In the genomic region with DNA sequence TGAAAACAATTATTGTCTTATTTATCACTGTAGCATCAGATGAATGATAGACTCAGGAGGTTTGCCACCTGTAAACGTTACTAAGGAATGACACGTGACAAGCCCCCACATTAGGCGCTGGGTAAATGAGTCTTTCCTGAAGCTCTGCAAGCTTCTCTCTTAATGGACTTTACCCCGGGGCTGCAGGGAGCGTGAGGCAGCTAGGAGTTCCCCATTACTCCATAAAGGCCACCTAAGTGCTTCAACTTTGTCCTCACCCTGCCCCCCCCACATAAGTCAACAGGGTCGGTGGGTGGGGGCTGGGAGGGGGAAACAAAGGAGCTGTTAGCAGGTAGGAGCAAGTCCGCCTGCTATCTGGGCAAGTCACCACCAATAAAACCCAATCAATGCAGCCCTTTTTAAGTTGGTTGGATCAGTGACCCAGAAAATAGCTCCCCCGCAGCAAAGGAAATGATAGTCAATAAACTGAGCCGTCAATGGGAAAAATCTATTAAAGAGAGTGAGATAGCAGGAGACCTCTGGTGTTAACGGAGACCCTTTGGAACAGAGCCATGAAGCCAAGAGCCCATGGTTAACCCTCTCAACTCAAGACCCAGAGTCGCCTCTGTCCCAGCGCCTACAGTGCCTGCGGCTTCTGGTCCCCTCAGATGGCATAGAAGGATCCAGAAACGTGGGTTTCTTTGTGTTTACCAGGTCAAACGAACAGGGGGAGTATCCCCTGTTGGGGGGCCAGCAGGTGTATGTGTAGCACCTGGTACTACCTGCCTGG, we compare ENCODE assay signal across 20 mouse cellular contexts. TPM values are rescaled to one million over a fixed set of nuclear protein-coding genes. Genes with fewer than 3 reads are reported as not detected.
A peak's percentile ranks its signal among the peaks of the same experiment; 100 is the strongest.
DNase-seq lines count a peak whose midpoint lies in the region; ATAC-seq and TF ChIP-seq lines count a peak whose summit lies in the region.
"Had no signal": no experiment of that assay in that cellular context is flagged by ENCODE, and none has a peak within 500 bp of the region (broad histone marks: within the 10 kb centered on the region; RNA-seq: fewer than 3 reads in every experiment).

No protein-coding gene starts in this region.

- 0 out of 2 replicates have a peak, but pooled peaks cover 2% of the 10 kb centered on the region for H3K9me3 ChIP-seq in intestine, embryonic 16.5 days (ENCODE audit: control insufficient read depth, low read length)
- H3K9me3 ChIP-seq in stomach, embryonic 14.5 days (ENCODE audit: control insufficient read depth, low read depth, low read length) = no peaks in the 10 kb centered on the region
- no peaks in the 10 kb centered on the region for H3K9me3 ChIP-seq in hindbrain, postnatal 0 days (ENCODE audit: low read length)
- H3K9me3 ChIP-seq: embryonic facial prominence, embryonic 10.5 days; hindbrain, embryonic 10.5 days had no signal

- H3K36me3 ChIP-seq in intestine, embryonic 16.5 days (ENCODE audit: control insufficient read depth, insufficient read depth, low read length) = no peaks in the 10 kb centered on the region
- no peaks in the 10 kb centered on the region for H3K36me3 ChIP-seq in stomach, embryonic 14.5 days (ENCODE audit: control insufficient read depth, insufficient read depth, low read length)
- no peaks in the 10 kb centered on the region for H3K36me3 ChIP-seq in hindbrain, postnatal 0 days (ENCODE audit: insufficient read depth, low read length)
- H3K36me3 ChIP-seq: embryonic facial prominence, embryonic 10.5 days; heart, embryonic 12.5 days; hindbrain, embryonic 10.5 days had no signal

- no peak overlapping the region for H3K9ac ChIP-seq in intestine, embryonic 16.5 days (ENCODE audit: low read depth, low read length)
- no peak overlapping the region for H3K9ac ChIP-seq in stomach, embryonic 14.5 days (replicated peaks; ENCODE audit: low read depth, low read length)
- no peak overlapping the region for H3K9ac ChIP-seq in hindbrain, postnatal 0 days (replicated peaks; ENCODE audit: low read length)
- H3K9ac ChIP-seq: forebrain, embryonic 13.5 days; forebrain, postnatal 0 days; heart, embryonic 12.5 days had no signal

- ATAC-seq in intestine, embryonic 16.5 days = peak; percentile 86
- ATAC-seq in stomach, embryonic 14.5 days (ENCODE audit: insufficient number of reproducible peaks, insufficient read depth, low FRiP score, low read depth) = peak; percentile 68
- ATAC-seq in hindbrain, postnatal 0 days = no peak
- ATAC-seq: forebrain, embryonic 13.5 days; forebrain, postnatal 0 days had no signal

- H3K4me2 ChIP-seq in intestine, embryonic 16.5 days (ENCODE audit: low read depth, low read length) = 0 out of 2 replicates have a peak overlapping the region, but pooled peaks have one; percentile 19
- H3K4me2 ChIP-seq in stomach, embryonic 14.5 days (replicated peaks; ENCODE audit: low read depth, low read length) = no peak overlapping the region
- no peak overlapping the region for H3K4me2 ChIP-seq in hindbrain, postnatal 0 days (ENCODE audit: low read depth, low read length)
- H3K4me2 ChIP-seq: forebrain, embryonic 13.5 days; heart, embryonic 12.5 days had no signal

- H3K27me3 ChIP-seq in intestine, embryonic 16.5 days (replicated peaks; ENCODE audit: control insufficient read depth, insufficient read depth, low read length) = 0 out of 2 replicates have a peak, but pooled peaks cover 2% of the 10 kb centered on the region
- H3K27me3 ChIP-seq in stomach, embryonic 14.5 days (ENCODE audit: control insufficient read depth, insufficient read depth, low read length) = no peaks in the 10 kb centered on the region
- no peaks in the 10 kb centered on the region; the same call in 1 of the 2 replicates for H3K27me3 ChIP-seq in hindbrain, postnatal 0 days (ENCODE audit: insufficient read depth, low read length)

- no peak overlapping the region for H3K4me3 ChIP-seq in intestine, embryonic 16.5 days (ENCODE audit: low read length)
- no peak overlapping the region for H3K4me3 ChIP-seq in stomach, embryonic 14.5 days (ENCODE audit: low read depth, low read length)
- no peak overlapping the region for H3K4me3 ChIP-seq in hindbrain, postnatal 0 days (ENCODE audit: low read length)
- H3K4me3 ChIP-seq: embryonic facial prominence, embryonic 10.5 days; forebrain, embryonic 13.5 days; heart, embryonic 12.5 days; hindbrain, embryonic 10.5 days had no signal

- TF ChIP-seq CTCF in hindbrain, postnatal 0 days (IDR thresholded peaks at IDR 0.05; ENCODE audit: low read depth) = no peak

- DNase-seq in kidney, postnatal 4 days = peak; percentile 12 to 38
- no peak for DNase-seq in kidney, postnatal 36 days
- DNase-seq in yolk sac, embryonic 10.5 days (ENCODE audit: low spot score) = peak; percentile 80
- no peak for DNase-seq in layer of hippocampus, postnatal 25 days (ENCODE audit: extremely low spot score in 1 of 2, low spot score in 1 of 2)
- DNase-seq in thymus, postnatal 4 days = no peak
- DNase-seq in hindbrain, postnatal 0 days (ENCODE audit: low spot score) = no peak
- DNase-seq: adrenal gland, adult 2 months; adrenal gland, postnatal 36 days; cerebellum, adult 11-12 months; cerebellum, adult 9-10 months; cerebellum, postnatal 25 days; forebrain, postnatal 0 days; gastrocnemius, postnatal 25 days had no signal

- WGBS in intestine, embryonic 16.5 days = 27% methylated on average over 15 of the region's 15 CpGs
- 29% methylated on average over 15 of the region's 15 CpGs for WGBS in stomach, embryonic 14.5 days
- WGBS in hindbrain, postnatal 0 days = 33% methylated on average over 15 of the region's 15 CpGs

- no peaks in the 10 kb centered on the region for H3K4me1 ChIP-seq in intestine, embryonic 16.5 days (ENCODE audit: control insufficient read depth, insufficient read depth, low read length)
- peaks cover 5% of the 10 kb centered on the region; the same call in 1 of the 2 replicates for H3K4me1 ChIP-seq in stomach, embryonic 14.5 days (ENCODE audit: control insufficient read depth, insufficient read depth, low read length)
- H3K4me1 ChIP-seq in hindbrain, postnatal 0 days (ENCODE audit: insufficient read depth, low read length) = no peaks in the 10 kb centered on the region

- H3K27ac ChIP-seq in intestine, embryonic 16.5 days (ENCODE audit: low read length) = peak overlapping the region; percentile 37; the same call in 1 of the 2 replicates
- H3K27ac ChIP-seq in stomach, embryonic 14.5 days (ENCODE audit: low read length) = peak overlapping the region; percentile 33; the same call in 1 of the 2 replicates
- H3K27ac ChIP-seq in hindbrain, postnatal 0 days = no peak overlapping the region
- H3K27ac ChIP-seq: embryonic facial prominence, embryonic 10.5 days; forebrain, embryonic 13.5 days; hindbrain, embryonic 10.5 days had no signal

RNA-seq across cellular contexts. Expression of gene Etv4, which starts 24.1 kb away (rescaled TPM):
- polyA plus RNA-seq in intestine, embryonic 16.5 days (2015; fragmentation: Nextera tagmentation; extraction: Ambion mirVana) = 3.8 and 4.8 TPM in 2 replicates
- 8.7 and 9.1 TPM in 2 replicates for polyA plus RNA-seq in stomach, embryonic 14.5 days (2014; fragmentation: Nextera tagmentation; extraction: Ambion mirVana)
- 10 to 100 TPM; 14.9 to 18.3 TPM for total RNA-seq in layer of hippocampus, postnatal 25 days (2021)
- 47.7 and 56.9 TPM in 2 replicates for total RNA-seq in hindbrain, postnatal 0 days (2014; rRNA removed)
- 22.5 and 30.2 TPM in 2 replicates for polyA plus RNA-seq in hindbrain, postnatal 0 days (2015; fragmentation: Nextera tagmentation; extraction: Ambion mirVana)
- total RNA-seq: granulocyte monocyte progenitor cell, adult 5-6 weeks had no signal

Comparison
In these comparisons a context has a peak if more than half of its experiments do, and no peak if none do; other contexts are left out.
1. DNase-seq: peak in kidney, postnatal 4 days (2 of 2) and yolk sac, embryonic 10.5 days (single experiment); none in kidney, postnatal 36 days (0 of 2), layer of hippocampus, postnatal 25 days (0 of 2), thymus, postnatal 4 days (single experiment) and hindbrain, postnatal 0 days (single experiment).